Mouse (Mus musculus) adrenal gland, postnatal 4 days (tissue): ENCODE data around the gene Rnd3. TPM values are rescaled to one million over a fixed set of nuclear protein-coding genes. Genes with fewer than 3 reads are reported as not detected.

Experiments
- DNase-seq, 2 experiments: peaks; one replicate each; pipeline ENCODE4 v3.0.0; 2021 to 2022; ENCODE audit warnings: low spot score in 2 of 2, mixed read lengths in 2 of 2
- long read RNA-seq, 2 experiments: library from polyadenylated mRNA; stranded (forward); transcript quantifications; one replicate each; pipeline ENCODE4 v2.0.0; 2021
- total RNA-seq, 2 experiments: library from RNA; stranded (reverse); gene quantifications; 2 replicates each; pipeline ENCODE4 v1.2.3; 2021

The Rnd3 gene
- 10 to 100 TPM; 49.6 to 53.4 TPM for total RNA-seq
- long read RNA-seq, experiment 1, transcript Rnd3-201 (5 exons, 2,828 nt): major isoform, 17 of 19 reads
- long read RNA-seq, experiment 1, partial matches to known transcripts: 0 of 19 reads
- long read RNA-seq, experiment 1, other reads (novel, unspliced or antisense): 2 of 19 reads
- long read RNA-seq, experiment 2, transcript Rnd3-201 (5 exons, 2,828 nt): major isoform, 58 of 62 reads
- long read RNA-seq, experiment 2, partial matches to known transcripts: 2 of 62 reads
- long read RNA-seq, experiment 2, other reads (novel, unspliced or antisense): 2 of 62 reads

DNA sequence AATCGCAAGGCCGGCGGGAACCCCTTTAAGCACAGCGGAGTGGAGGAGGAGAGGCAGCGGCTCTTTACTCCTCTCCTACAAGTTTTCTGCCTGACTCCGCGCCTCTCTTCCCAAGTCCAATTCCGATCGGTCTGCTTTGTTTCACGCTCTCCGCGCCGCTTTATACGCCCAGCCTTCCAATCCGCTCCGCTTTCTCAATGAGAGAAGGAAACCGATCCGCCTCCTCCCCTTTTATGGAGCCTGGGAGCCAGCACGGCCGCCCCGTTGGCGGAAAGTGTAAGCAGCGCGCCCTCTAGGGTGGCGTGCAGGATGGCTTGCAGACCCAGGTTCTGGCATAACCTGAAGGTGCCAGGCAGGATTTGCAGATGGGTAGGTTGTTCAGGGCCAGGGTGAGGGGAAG is at the start of gene Rnd3:
Rnd3 (minus strand) TSS at position 137 of the 400 bp plus-strand sequence.
- DNase-seq: peak; percentile 87 to 93

DNA sequence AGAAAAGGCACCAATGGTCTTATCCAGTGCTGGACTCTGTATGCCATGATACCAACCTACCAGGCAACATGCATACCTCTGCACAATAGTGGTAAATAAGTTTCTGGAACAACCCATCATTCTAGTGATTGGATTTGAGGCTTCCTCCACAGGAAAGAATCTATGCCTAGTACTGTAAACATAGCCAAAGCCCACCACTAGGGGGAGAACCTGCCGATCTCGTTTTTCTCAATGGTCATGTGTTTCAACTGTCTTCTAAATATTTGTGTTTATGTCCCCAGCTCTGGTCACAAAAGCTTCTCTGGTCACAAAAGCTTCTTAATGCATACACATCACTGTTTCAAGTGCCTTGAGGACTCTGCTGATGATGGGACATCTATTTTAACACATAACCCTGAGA is 43.4 kb upstream of the Rnd3 start:
- DNase-seq: no peak

DNA sequence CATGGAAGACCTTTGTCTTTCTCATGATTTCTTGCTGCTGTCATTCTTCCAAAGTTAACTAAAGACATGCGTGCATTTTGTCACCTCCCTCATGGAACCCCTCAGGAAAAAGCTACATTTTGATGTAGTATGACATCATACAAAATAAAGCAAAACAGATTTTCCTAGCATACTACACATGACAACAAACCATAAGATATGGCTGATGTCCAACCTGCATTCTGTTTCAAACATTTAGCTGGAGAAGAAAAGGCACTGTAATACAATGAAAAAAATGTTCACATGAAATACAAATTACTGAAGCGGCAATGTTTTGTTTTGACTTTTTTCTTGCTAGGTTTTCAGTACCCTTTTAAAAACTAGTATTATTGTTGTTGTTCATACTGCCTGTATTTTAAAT is 36.9 kb upstream of the Rnd3 start:
- no peak for DNase-seq

DNA sequence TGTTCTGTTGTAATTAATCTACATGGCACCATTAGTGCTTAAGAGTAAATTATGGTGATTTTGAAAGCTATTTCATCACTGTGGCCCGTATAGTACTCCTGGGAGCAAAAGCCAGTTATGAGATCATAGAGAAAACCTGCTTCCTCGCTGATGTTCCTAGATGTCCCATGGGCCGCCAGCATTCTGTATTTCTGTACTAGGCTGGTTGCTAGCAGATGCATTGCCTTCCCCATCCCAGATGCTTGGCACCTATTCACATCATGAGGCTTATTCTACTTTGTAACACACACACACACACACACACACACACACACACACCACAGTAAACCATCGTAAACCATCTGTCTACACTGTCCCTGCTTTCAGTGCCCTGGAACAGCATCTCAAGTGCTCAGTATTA is 34.1 kb upstream of the Rnd3 start:
- DNase-seq: no peak

DNA sequence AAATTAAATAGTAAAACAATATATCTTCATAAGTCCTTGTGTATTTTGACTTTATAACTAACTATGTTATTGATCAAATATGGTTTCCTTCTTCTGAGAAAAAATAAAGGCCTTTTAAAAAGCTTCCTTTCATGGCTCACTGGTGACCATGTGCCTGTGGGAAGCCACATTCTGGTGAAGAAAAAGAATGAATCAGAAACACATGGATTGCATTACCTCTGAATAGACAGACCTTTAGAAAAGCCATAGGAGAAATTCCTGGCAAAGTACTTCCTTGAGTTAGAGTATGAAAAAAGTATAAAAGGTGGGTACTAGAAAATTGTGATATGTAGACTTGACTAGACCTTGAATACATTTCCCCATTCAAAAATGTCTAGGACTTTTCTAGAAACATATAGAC is 32.5 kb upstream of the Rnd3 start:
- DNase-seq: no peak

DNA sequence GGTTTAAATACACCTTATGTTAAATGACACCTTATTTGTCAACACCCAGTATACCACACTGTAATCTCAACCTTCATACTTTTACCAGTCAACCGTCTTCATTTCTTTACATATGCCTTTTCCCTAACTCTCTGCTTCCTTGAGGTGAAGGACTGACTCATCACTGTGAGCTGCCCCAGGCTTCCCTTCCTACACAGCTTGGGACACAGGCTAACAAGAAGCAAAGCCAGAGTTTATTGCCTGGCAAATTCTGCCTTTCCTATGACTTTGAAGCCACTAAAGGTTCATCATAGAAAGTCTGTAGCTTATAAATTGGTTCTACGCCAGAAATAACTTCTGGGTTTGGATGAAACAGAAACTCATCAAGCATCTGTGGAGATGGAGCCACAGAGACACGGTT is 30.2 kb upstream of the Rnd3 start:
- no peak for DNase-seq

DNA sequence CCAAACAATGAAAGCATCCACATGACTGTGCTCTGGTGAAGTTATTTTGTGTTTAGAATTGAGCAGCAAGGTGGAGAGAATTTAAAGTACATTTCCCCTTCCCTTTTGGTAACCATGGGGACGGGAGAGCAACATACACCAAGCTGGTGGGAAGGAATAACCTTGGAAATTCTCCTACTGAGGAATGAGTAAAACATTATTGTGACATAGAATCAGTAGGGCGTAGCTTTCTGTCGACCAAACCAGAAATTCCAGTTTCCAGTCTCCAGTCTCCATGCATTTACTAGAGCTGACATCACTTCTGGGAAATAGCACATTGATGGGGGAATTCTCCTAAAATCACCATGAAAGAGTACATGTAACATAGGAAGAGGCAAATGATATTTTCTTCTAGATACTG is 28.7 kb upstream of the Rnd3 start:
- no peak for DNase-seq

DNA sequence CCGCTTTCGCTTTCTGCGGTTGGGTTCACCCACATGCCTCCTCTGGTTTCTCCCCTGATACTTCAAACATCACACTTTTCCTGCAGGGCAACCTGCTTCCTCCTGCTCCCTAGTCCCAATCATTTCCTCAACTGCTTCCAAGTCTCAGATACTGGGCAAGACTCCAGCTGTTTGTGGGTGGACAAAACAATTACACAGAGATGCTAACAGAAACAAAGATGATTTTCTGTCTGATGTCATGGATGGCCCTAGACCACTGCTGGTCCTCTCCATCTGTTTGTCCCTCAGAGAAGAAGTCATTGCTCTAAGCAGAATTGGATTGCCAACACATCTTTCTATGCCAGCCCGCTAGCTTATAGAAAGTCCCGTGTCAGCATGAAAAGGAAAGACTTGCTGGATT is 26.4 kb upstream of the Rnd3 start:
- no peak for DNase-seq

DNA sequence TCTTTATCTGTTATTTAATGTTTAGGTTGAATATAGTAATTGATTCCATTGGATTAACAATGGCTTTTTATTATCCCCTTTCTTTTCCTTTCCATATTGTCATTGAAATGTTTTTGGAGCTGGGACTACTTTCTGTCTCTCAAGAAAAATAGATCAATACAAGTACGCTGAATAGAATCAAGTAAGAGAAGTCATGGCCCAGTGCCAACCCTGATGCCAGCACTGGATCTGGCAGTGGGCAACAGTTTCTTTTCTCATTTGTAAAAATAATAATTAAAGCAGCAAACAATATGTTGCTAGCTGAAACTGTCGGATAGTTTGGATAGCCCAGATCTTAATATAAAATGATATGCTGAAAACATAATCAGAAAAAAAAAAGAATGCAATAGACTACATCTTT is 12.2 kb upstream of the Rnd3 start:
- no peak for DNase-seq

DNA sequence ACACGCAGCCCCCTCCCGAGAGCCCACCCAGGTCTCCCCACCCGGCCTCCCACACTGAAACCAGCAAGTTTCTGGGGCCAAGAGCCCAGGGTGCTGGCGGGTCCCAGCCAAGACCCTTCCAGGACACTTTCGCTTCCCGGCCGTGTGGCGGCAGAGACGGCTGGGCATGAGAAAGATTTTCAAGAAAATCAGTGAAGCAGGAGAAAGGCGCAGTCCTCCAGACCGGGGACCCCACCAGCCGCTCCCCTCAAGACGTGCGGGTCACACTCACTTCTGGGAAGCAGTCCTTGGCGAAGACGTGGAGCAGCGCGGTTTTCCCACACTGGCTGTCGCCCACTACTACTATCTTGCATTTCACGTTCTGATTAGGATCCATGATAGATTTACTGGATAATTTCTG is 457 bp downstream of the Rnd3 start:
- DNase-seq: no peak

DNA sequence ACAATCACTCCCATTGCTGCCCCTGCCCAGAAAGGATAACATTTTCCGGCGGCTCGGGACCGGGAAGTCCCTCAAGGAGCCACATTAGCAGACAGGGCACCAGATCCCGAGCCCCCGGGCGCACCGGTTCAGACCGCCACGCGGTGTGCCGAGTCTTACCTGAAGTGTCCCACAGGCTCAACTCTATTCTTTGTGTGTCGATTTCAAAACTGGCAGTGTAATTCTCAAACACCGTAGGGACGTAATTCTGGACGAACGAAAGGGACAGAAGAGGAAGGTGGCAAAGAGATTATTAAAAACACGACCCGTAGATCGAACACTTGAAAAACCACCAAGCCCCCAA is 875 bp downstream of the Rnd3 start:
- DNase-seq: peak in 1 of 2 experiments; percentile 14

DNA sequence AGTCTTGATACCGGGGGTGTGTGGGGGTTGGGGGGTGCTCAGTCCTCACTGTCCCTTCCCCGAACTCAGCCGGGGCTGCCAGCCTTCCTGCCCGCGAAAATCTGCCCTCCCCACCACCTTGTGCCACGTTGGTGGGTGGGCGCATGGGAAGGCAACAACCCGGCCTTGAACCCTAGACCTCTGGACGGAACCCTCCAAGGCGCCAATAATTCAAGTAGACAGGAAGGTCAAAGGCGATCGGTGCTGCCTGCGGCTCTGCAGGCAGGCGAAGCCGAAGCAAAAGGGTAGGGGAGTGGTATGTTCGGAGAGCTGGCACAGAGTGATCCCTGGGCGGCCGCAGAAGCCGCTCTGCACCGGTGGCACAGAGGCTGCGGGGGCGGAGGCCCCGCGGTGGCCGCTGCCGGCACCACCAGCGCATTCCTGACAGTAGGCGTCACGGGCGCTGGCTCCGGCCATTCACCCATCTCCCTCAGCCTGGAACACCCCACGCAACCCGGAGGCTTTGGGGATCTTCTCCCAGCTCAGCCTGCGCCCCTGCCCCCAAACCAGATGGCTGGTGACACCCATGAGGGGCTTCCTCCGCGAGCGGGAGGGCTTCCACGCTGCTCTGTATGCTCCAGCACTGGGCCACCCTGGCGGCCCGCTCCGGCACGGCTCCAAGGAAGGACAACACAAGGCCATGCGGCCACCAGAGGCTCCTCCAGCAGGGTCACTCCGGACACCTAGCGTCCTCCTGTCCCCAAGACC is 1.4 kb downstream of the Rnd3 start:
- peak; percentile 45 to 54 for DNase-seq

DNA sequence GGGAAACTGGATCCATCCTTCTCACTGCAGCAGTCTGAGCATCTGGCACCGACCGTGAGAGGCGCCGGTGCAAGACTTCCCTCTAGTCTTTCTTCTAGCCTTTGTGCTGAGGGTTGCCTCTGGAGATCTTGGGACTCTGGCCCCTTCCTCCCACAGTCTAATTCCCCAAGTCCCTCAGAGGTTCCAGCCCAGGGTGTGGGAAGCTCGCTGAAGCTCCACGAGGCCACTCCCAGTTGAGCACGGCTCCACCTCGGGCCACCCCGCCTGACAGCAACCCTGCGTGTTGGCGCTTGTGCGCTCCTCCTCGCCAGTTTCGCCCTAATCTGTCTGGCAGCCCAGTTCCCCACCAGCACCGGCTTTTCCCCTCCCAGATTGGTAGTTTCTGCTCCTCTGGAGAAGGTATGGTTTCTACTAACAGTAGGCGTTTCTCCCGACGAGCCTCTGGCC is 2.0 kb downstream of the Rnd3 start:
- peak; percentile 49 for DNase-seq

DNA sequence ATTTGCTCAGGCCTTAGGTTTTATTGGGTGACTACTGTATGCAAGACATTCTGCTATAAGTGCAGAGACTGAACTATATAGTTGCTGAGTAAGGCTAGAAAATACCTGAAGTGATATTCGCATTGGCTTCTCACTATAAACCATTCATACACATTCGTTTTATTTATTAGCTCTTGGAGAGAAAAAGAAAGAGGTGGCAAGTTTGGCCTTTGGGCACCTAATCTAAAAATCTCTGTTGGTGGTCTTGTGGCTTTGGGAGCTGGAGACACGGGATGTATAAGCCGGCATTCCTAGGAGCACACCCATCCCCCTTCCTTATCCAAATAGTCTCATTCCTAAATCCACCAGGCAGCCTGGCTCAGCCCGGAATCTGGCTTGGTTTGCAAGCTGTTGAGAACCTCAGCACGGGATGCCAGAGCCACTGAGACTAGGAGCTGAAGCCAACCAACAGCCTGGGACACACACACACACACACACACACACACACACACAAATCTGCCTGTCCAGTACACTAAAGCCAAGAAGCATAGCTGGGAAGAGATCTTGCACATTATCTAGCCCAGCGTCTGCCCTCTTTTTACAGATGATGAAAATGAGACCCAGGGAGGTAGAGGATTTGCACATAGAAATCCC is 3.0 kb downstream of the Rnd3 start:
- DNase-seq: no peak

DNA sequence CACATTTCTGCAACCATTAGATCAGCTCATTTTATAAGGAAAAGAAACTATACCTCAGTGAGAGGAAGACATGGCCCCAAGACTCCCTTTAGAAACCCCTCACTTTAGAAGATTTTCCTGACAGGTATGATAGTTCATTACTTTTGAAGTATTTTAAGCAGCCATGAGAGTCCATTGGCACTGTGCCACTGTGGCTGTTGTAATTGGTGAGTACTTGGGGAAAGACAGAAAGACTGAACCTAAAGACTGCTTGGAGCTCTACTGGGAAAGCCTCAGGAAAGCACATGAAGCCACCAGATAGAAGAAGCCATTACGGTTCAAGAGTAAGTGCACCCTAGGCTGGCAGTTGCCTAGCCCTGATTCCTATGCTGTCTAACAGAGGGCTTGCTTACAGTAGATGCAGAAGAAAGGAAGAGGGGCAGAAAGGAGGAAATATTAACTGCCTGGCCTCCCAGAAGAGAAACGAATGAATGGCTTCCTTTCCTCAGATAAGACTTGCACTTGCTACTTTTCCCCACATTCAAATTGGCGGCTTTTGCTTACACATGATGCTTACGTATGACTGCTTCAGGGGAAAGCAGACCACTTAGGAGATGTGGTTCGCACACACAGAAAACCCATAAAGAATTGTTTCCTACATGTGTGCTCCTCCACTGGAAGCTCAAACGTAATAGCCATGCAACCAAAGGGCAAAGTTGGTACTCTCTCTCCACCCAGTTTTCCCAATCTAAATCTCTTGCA is 4.4 kb downstream of the Rnd3 start:
- no peak for DNase-seq

DNA sequence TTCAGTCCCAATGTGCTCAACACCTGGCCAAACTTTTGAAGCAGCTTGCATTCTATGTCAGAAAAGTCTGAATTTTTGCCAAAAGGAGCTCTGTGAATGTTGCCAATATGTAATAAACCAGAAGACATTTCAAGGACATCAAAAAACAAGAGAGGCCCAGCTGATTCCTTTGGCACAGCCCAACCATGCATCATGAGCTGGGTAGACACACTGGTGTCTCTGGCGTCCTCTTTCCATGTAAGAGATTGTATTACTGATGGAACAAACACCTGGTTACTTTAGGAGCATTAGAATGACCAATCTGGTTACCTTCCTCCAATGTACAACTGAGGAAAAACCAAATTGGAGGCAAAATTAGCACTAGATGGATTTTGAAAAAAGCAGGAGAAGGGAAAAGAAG is 6.5 kb downstream of the Rnd3 start:
- DNase-seq: no peak

DNA sequence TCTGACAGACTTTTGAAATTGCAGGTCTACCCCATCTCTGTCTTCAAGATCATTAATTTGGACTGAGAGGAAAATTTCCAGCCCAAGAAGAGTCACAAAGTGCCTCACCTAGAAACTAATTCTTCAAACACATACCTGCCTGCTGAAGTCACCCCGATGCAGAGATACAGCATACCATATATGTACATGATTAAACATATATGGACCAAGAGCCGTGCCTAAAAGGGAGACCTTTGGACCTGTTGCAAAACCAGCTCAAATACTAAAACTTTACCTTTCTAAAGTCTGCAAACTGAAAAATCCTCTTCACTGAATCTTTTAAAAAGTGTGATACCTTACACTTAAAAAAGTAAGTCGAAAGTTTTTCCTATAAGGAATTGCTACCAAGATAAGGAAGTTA is 7.6 kb downstream of the Rnd3 start:
- DNase-seq: no peak

DNA sequence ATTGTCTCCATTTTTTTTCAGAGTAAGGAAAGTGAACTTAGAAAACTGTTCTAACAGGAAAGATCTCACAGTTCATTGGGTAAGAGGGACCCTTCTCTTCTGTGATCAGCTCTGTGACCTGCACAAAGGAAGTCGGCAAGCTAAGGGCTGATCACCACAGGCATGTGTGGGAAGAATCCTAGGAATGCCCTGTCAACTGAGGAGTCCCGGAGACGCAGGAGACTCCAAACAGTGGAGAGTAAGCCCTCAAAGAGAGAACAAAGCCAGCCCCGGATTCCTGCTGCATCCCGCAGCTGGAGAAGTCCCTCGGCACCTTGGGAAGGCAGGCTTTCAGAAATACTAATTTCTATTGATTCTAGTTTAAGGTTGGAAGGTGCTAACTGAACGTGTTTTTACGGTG is 8.4 kb downstream of the Rnd3 start:
- DNase-seq: no peak

DNA sequence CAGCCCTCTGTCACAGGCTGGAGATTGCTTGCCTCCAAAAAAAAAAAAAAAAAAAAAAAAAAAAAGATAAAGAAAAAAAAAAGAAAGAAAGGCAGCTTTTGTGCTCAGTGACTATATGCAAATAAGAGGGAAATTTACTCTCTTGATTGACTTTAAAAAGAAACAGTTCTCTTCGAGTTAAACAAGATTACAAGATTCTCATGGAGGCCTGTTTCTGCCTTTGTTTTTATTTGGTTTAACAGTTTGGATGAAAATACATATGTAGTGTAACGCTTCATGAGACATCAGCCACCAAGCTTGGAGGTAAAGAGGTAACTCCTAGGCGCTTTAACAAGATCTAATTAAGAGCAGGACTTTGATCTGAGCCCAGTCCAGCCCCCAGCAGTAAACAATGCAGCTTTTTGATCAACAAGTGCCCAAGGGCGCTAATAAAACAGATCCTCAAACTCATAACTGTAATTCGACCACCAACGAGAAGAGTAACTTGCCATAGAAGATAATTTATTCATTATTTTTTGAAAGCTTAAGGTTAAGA is 8.9 kb downstream of the Rnd3 start:
- DNase-seq: no peak

DNA sequence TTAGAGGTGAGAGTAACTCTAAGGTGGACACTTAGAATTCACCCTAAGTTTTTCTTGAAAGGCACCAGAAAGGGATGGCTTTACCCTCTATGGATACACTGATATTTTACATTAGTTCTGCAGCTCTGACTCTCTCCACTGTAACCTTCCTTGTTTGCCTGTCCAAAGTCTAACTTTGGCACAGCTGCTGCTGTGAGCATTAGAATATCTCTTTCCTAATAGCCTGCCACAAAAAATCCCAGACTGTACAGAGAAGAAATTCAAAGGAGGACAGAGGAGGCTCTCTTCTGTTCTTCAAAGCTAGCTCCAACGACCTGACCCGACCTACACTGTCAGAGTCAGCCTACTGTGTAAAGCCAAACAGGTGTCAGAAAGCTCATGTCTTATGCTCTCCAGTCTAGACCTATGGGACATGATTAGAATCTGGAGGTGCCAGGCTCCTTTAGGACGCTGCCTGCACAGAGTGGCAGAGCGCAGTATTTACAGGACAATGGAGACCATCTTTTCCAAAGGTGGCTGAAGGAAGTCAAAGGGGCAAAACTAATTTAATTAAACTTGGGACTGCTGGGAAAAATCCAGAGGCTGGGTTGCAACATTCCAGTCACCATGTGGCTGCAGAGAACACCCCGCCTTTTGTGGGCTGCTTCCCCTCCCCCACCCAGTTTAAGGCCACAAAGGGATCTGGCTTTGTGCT is 9.5 kb downstream of the Rnd3 start:
- no peak for DNase-seq

DNA sequence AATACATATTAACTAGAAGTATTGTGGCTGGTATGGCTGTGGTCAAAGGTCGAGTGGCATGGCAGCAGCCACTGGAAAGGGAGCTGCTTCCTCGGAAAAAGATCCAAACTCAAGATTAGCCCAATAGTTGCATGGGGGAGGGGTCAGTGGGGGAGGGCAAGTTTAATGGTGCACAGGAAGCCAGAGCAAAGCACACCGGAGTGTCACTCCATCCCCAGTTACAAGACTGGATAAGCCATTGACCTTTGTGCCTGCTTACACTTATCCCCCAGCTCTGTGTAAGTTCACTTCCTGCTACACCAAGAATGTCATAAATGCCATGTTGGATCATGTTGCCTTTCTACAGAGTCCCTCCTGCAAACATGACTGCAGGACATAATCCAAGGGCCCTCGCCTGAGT is 11.2 kb downstream of the Rnd3 start:
- no peak for DNase-seq
